Mouse (Mus musculus): ENCODE data around the gene Csdc2. TPM values are rescaled to one million over a fixed set of nuclear protein-coding genes. Genes with fewer than 3 reads are reported as not detected.
A peak's percentile ranks its signal among the peaks of the same experiment; 100 is the strongest.

The Csdc2 gene
- polyA plus RNA-seq, 1 experiment from 2014 or later: 0.59 TPM

- TF ChIP-seq CTCF (IDR thresholded peaks at IDR 0.05; ENCODE audit: low read depth) (no peak), EP300 (IDR thresholded peaks at IDR 0.05; ENCODE audit: low read depth) (no peak)
- Histone ChIP-seq H3K27ac (ENCODE audit: low read depth) (peak overlapping the region; percentile 53; the same call in 1 of the 2 replicates), H3K4me2 (ENCODE audit: low read depth, low read length) (peak overlapping the region; percentile 99), H3K4me3 (ENCODE audit: low read depth, low read length) (peak overlapping the region; percentile 67), H3K9me3 (ENCODE audit: low read length) (no peaks in the 10 kb centered on the region), H3K36me3 (replicated peaks; ENCODE audit: insufficient read depth, low read length) (no peaks in the 10 kb centered on the region), H3K27me3 (ENCODE audit: insufficient read depth, low read length) (0 out of 2 replicates have a peak, but pooled peaks cover 4% of the 10 kb centered on the region), H3K4me1 (ENCODE audit: insufficient read depth) (peaks cover 16% of the 10 kb centered on the region), H3K9ac (replicated peaks) (peak overlapping the region; percentile 47; the same call in 1 of the 2 replicates)
- DNase-seq (no peak), ATAC-seq (peak; percentile 52)
- 3% methylated on average over 8 of the region's 8 CpGs for WGBS (ENCODE audit: insufficient replicate concordance)
These were observed 24.5 kb downstream of the Csdc2 start for GRCm38 (mm10) chr15:81961078-81961451.

GRCm38 (mm10) chr15:81964262-81964661 is 27.7 kb downstream of the Csdc2 start:
- H3K4me3 ChIP-seq (ENCODE audit: low read depth, low read length): no peak overlapping the region
- peaks cover 12% of the 10 kb centered on the region for H3K4me1 ChIP-seq (ENCODE audit: insufficient read depth)
- no peak overlapping the region for H3K4me2 ChIP-seq (ENCODE audit: low read depth, low read length)
- H3K27me3 ChIP-seq (ENCODE audit: insufficient read depth, low read length): 0 out of 2 replicates have a peak, but pooled peaks cover 8% of the 10 kb centered on the region
- TF ChIP-seq EP300 (IDR thresholded peaks at IDR 0.05; ENCODE audit: low read depth) (no peak), CTCF (IDR thresholded peaks at IDR 0.05; ENCODE audit: low read depth) (no peak)
- DNase-seq (no peak), ATAC-seq (no peak)
- no peaks in the 10 kb centered on the region for H3K9me3 ChIP-seq (ENCODE audit: low read length)
- WGBS (ENCODE audit: insufficient replicate concordance): 23% methylated on average over 1 of the region's 1 CpGs
- H3K9ac ChIP-seq (replicated peaks): no peak overlapping the region
- no peaks in the 10 kb centered on the region for H3K36me3 ChIP-seq (replicated peaks; ENCODE audit: insufficient read depth, low read length)
- H3K27ac ChIP-seq (ENCODE audit: low read depth): no peak overlapping the region

- Histone ChIP-seq H3K36me3 (replicated peaks; ENCODE audit: insufficient read depth, low read length) (no peaks in the 10 kb centered on the region), H3K27ac (ENCODE audit: low read depth) (no peak overlapping the region), H3K4me3 (ENCODE audit: low read depth, low read length) (no peak overlapping the region), H3K27me3 (ENCODE audit: insufficient read depth, low read length) (0 out of 2 replicates have a peak, but pooled peaks cover 8% of the 10 kb centered on the region), H3K9me3 (ENCODE audit: low read length) (no peaks in the 10 kb centered on the region), H3K9ac (replicated peaks) (no peak overlapping the region), H3K4me1 (ENCODE audit: insufficient read depth) (peaks cover 6% of the 10 kb centered on the region), H3K4me2 (ENCODE audit: low read depth, low read length) (no peak overlapping the region)
- WGBS (ENCODE audit: insufficient replicate concordance): 65% methylated on average over 4 of the region's 4 CpGs
- TF ChIP-seq EP300 (IDR thresholded peaks at IDR 0.05; ENCODE audit: low read depth) (no peak), CTCF (IDR thresholded peaks at IDR 0.05; ENCODE audit: low read depth) (no peak)
- DNase-seq (no peak), ATAC-seq (no peak)
These were observed 28.5 kb downstream of the Csdc2 start for GRCm38 (mm10) chr15:81964980-81965545.

- Histone ChIP-seq H3K9ac (replicated peaks) (no peak overlapping the region), H3K4me3 (ENCODE audit: low read depth, low read length) (no peak overlapping the region), H3K27ac (ENCODE audit: low read depth) (no peak overlapping the region), H3K36me3 (replicated peaks; ENCODE audit: insufficient read depth, low read length) (no peaks in the 10 kb centered on the region), H3K9me3 (ENCODE audit: low read length) (no peaks in the 10 kb centered on the region), H3K4me1 (ENCODE audit: insufficient read depth) (no peaks in the 10 kb centered on the region), H3K4me2 (ENCODE audit: low read depth, low read length) (no peak overlapping the region), H3K27me3 (ENCODE audit: insufficient read depth, low read length) (0 out of 2 replicates have a peak, but pooled peaks cover 8% of the 10 kb centered on the region)
- TF ChIP-seq EP300 (IDR thresholded peaks at IDR 0.05; ENCODE audit: low read depth) (no peak), CTCF (IDR thresholded peaks at IDR 0.05; ENCODE audit: low read depth) (no peak)
- 67% methylated on average over 11 of the region's 14 CpGs for WGBS (ENCODE audit: insufficient replicate concordance)
- DNase-seq (no peak), ATAC-seq (no peak)
These were observed 29.7 kb downstream of the Csdc2 start for GRCm38 (mm10) chr15:81966062-81966829.

- no peaks in the 10 kb centered on the region for H3K36me3 ChIP-seq (replicated peaks; ENCODE audit: insufficient read depth, low read length)
- no peak overlapping the region for H3K4me3 ChIP-seq (ENCODE audit: low read depth, low read length)
- H3K4me2 ChIP-seq (ENCODE audit: low read depth, low read length): no peak overlapping the region
- WGBS (ENCODE audit: insufficient replicate concordance): 81% methylated on average over 5 of the region's 5 CpGs
- H3K4me1 ChIP-seq (ENCODE audit: insufficient read depth): no peaks in the 10 kb centered on the region
- no peak overlapping the region for H3K27ac ChIP-seq (ENCODE audit: low read depth)
- 0 out of 2 replicates have a peak, but pooled peaks cover 5% of the 10 kb centered on the region for H3K27me3 ChIP-seq (ENCODE audit: insufficient read depth, low read length)
- no peak overlapping the region for H3K9ac ChIP-seq (replicated peaks)
- TF ChIP-seq EP300 (IDR thresholded peaks at IDR 0.05; ENCODE audit: low read depth): no peak
- TF ChIP-seq CTCF (IDR thresholded peaks at IDR 0.05; ENCODE audit: low read depth): no peak
- no peaks in the 10 kb centered on the region for H3K9me3 ChIP-seq (ENCODE audit: low read length)
- no peak for DNase-seq
- no peak for ATAC-seq
These were observed 31.3 kb downstream of the Csdc2 start for GRCm38 (mm10) chr15:81967821-81968220.

- WGBS (ENCODE audit: insufficient replicate concordance): 47% methylated on average over 2 of the region's 2 CpGs
- H3K9me3 ChIP-seq (ENCODE audit: low read length): no peaks in the 10 kb centered on the region
- no peak overlapping the region for H3K9ac ChIP-seq (replicated peaks)
- H3K4me1 ChIP-seq (ENCODE audit: insufficient read depth): no peaks in the 10 kb centered on the region
- DNase-seq (no peak), ATAC-seq (no peak)
- no peak overlapping the region for H3K4me3 ChIP-seq (ENCODE audit: low read depth, low read length)
- TF ChIP-seq EP300 (IDR thresholded peaks at IDR 0.05; ENCODE audit: low read depth) (no peak), CTCF (IDR thresholded peaks at IDR 0.05; ENCODE audit: low read depth) (no peak)
- no peak overlapping the region for H3K4me2 ChIP-seq (ENCODE audit: low read depth, low read length)
- H3K27me3 ChIP-seq (ENCODE audit: insufficient read depth, low read length): 0 out of 2 replicates have a peak, but pooled peaks cover 4% of the 10 kb centered on the region
- H3K27ac ChIP-seq (ENCODE audit: low read depth): no peak overlapping the region
- H3K36me3 ChIP-seq (replicated peaks; ENCODE audit: insufficient read depth, low read length): no peaks in the 10 kb centered on the region
These were observed 31.9 kb downstream of the Csdc2 start for GRCm38 (mm10) chr15:81968447-81968846.
